Mouse (Mus musculus): ENCODE results near the gene Eif4b. TPM values are rescaled to one million over a fixed set of nuclear protein-coding genes. Genes with fewer than 3 reads are reported as not detected.

The Eif4b gene
- total RNA-seq, 2 experiments from 2014 or later = 182 to 199 TPM

Other genes starting within 250 kb of the Eif4b start
- gene Krt1, start 223.0 kb upstream of the Eif4b start, total RNA-seq (2021) = 1 to 10 TPM in 1 of 2 experiments, under 1 TPM in 1; 0.81 to 3.1 TPM
- not detected for gene Krt77, start 204.1 kb upstream of the Eif4b start, total RNA-seq (2021)
- not detected for gene Krt76, start 180.9 kb upstream of the Eif4b start, total RNA-seq (2021)
- under 1 TPM; 0.44 to 0.67 TPM for gene Krt4, start 149.0 kb upstream of the Eif4b start, total RNA-seq (2021)
- gene Krt79, start 133.4 kb upstream of the Eif4b start, total RNA-seq (2021) = under 1 TPM; 0.44 to 0.47 TPM
- not detected for gene Krt78, start 119.5 kb upstream of the Eif4b start, total RNA-seq (2021)
- gene Krt8, start 69.3 kb upstream of the Eif4b start, total RNA-seq (2021) = 1 to 10 TPM; 4.0 to 4.7 TPM
- 1 to 10 TPM; 2.3 to 5.8 TPM for gene Krt18, start 45.6 kb upstream of the Eif4b start, total RNA-seq (2021)
- 10 to 100 TPM; 58.7 to 59.5 TPM for gene Tns2, start 26.6 kb downstream of the Eif4b start, total RNA-seq (2021)
- 10 to 100 TPM; 21.1 to 26.7 TPM for gene Spryd3, start 62.5 kb downstream of the Eif4b start, total RNA-seq (2021)
- gene Igfbp6, start 70.6 kb downstream of the Eif4b start, total RNA-seq (2021) = 10 to 100 TPM; 80.3 to 91.9 TPM
- gene Soat2, start 76.8 kb downstream of the Eif4b start, total RNA-seq (2021) = under 1 TPM; 0.18 to 0.39 TPM
- gene Zfp740, start 129.5 kb downstream of the Eif4b start, total RNA-seq (2021) = 10 to 100 TPM; 56.8 to 66.8 TPM
- gene Csad, start 131.0 kb downstream of the Eif4b start, total RNA-seq (2021) = 10 to 100 TPM; 41.0 to 43.5 TPM
- gene Itgb7, start 158.2 kb downstream of the Eif4b start, total RNA-seq (2021) = 1 to 10 TPM; 1.3 to 2.1 TPM
- 10 to 100 TPM; 21.3 to 27.8 TPM for gene Rarg, start 183.7 kb downstream of the Eif4b start, total RNA-seq (2021)
- gene Gm9918, start 196.8 kb downstream of the Eif4b start, total RNA-seq (2021) = not detected
- gene Mfsd5, start 205.7 kb downstream of the Eif4b start, total RNA-seq (2021) = 10 to 100 TPM; 18.9 to 20.0 TPM
- gene Espl1, start 222.5 kb downstream of the Eif4b start, total RNA-seq (2021) = 10 to 100 TPM; 13.0 to 20.5 TPM

Data from gastrocnemius, postnatal 4 days (tissue).